Mouse (Mus musculus) small intestine, adult 2 months (tissue): ENCODE results near the gene Oas1a. TPM values are rescaled to one million over a fixed set of nuclear protein-coding genes. Genes with fewer than 3 reads are reported as not detected.
"Not testable (repeated sequence)": the region's sequence is repeated elsewhere in the genome, so short reads cannot be mapped to it uniquely, and the experiment has no call there.

Source experiments
- H3K27ac ChIP-seq: fragments of 200-500 bp; 2 replicates; pipeline ENCODE4 v1.5.1; 2012; ENCODE audit warnings: low read depth, low read length, control low read depth, inconsistent platforms; ENCODE audit not compliant: insufficient read depth
- H3K27me3 ChIP-seq: fragments of 200-500 bp; 2 replicates; pipeline ENCODE4 v1.6.1; 2012; ENCODE audit warnings: mild to moderate bottlenecking, moderate library complexity, low read length, inconsistent platforms; ENCODE audit not compliant: control insufficient read depth, insufficient read depth
- H3K36me3 ChIP-seq: fragments of 200-500 bp; 2 replicates; pipeline ENCODE4 v1.6.1; 2012; ENCODE audit warnings: mild to moderate bottlenecking, low read length, control low read depth, inconsistent platforms; ENCODE audit not compliant: control insufficient read depth, insufficient read depth
- H3K4me1 ChIP-seq: fragments of 200-500 bp; 2 replicates; pipeline ENCODE4 v1.6.1; 2012; ENCODE audit warnings: low read length, inconsistent platforms, mixed read lengths; ENCODE audit not compliant: control insufficient read depth, insufficient read depth, insufficient read length
- H3K4me3 ChIP-seq: fragments of 200-500 bp; 2 replicates; pipeline ENCODE4 v1.5.1; 2012; ENCODE audit warnings: low read depth, mild to moderate bottlenecking, control low read depth, inconsistent platforms, low read length, moderate library complexity
- CTCF ChIP-seq: fragments of 200-500 bp; IDR thresholded peaks from 2 replicates; pipeline ENCODE4 v1.5.1; 2012; ENCODE audit warnings: low read depth, mild to moderate bottlenecking, control low read depth, inconsistent platforms, low read length, moderate library complexity, mixed read lengths; ENCODE audit not compliant: insufficient replicate concordance, insufficient read length; ENCODE audit errors: extremely low read depth
- POLR2A ChIP-seq: fragments of 200-500 bp; IDR thresholded peaks from 2 replicates; pipeline ENCODE4 v1.6.1; 2012; ENCODE audit warnings: low read depth, mild to moderate bottlenecking, control low read depth, inconsistent platforms, low read length, moderate library complexity
- WGBS: fragments of 180-500 bp; shearing (Covaris S2); methylation state at CpG from one replicate; pipeline ENCODE4 v1.1.7; 2018; 5-methylcytosine and 5-hydroxymethylcytosine counted together
- polyA plus RNA-seq: library from polyadenylated mRNA; depleted of rRNA; stranded (reverse); fragments of >200 nt; gene quantifications from 2 replicates; pipeline ENCODE4 v1.2.3, GENCODE M21; 2012

Oas1a gene
- polyA plus RNA-seq, 1 experiment, result 55.5 TPM

DNA sequence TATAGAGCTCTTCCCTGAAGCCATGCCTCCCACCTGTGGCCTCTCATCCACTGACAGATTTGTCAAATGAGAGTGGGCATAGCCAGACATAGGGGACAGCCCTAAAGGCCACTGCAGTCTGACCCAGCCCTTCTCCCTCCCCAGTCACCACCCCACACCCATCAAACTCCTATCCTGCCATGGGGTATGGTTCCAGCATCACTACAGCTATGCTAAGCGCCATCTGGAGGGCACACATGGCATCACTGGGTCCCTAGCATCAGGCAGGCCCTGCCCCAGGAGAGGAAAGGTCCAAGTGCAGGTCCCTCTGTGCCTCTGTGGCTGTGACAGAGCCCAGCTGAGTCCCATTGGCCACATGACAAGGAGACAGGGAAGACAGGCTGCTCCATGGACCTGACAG, 19.7 kb upstream of the Oas1a start:
- Histone ChIP-seq H3K27ac (no peak overlapping the region), H3K36me3 (no peaks in the 10 kb centered on the region), H3K4me3 (no peak overlapping the region), H3K27me3 (no peaks in the 10 kb centered on the region), H3K4me1 (peaks cover 11% of the 10 kb centered on the region; the same call in 1 of the 2 replicates)
- WGBS, result 21% methylated on average over 1 of the region's 1 CpGs
- TF ChIP-seq CTCF, result peak; percentile 47; the same call in 1 of the 2 replicates
- TF ChIP-seq POLR2A, result no peak

GRCm38 (mm10) chr5:120926311-120926710, 19.0 kb upstream of the Oas1a start:
- not testable (repeated sequence) for H3K27ac ChIP-seq, H3K4me3 ChIP-seq, H3K36me3 ChIP-seq, H3K27me3 ChIP-seq
- 65% methylated on average over 2 of the region's 2 CpGs for WGBS
- peaks cover 11% of the 10 kb centered on the region; the same call in 1 of the 2 replicates for H3K4me1 ChIP-seq

- Histone ChIP-seq H3K27ac (peak overlapping the region; percentile 75), H3K4me1 (peaks cover 11% of the 10 kb centered on the region; the same call in 1 of the 2 replicates)
- H3K4me3 ChIP-seq, H3K27me3 ChIP-seq, H3K36me3 ChIP-seq: not testable (repeated sequence)
- 20% methylated on average over 4 of the region's 4 CpGs for WGBS
Observed at GRCm38 (mm10) chr5:120924520-120924919, 17.2 kb upstream of the Oas1a start.

DNA sequence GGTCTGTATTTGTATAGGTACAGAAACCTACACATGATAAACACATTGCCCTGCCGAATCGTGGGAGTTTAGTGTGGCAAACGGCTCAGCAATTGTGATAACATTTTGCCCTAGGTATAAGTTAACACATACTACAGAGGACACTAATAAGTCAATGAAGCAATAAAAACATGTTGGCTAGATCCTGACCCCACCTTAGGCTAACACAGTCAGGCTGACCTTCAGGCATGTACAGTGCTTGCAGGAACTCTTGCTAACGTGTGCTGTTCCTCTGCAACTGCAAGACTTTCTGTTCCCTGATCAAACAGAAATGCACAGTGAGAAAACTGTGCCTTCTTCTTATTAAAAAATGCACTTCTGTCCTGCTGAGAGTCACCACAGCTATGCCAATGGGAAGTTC, 16.6 kb upstream of the Oas1a start:
- Histone ChIP-seq H3K36me3 (no peaks in the 10 kb centered on the region), H3K4me1 (peaks cover 9% of the 10 kb centered on the region; the same call in 1 of the 2 replicates), H3K27me3 (no peaks in the 10 kb centered on the region), H3K27ac (peak overlapping the region; percentile 75), H3K4me3 (no peak overlapping the region)
- 21% methylated on average over 4 of the region's 4 CpGs for WGBS
- TF ChIP-seq POLR2A (no peak), CTCF (no peak)

- Histone ChIP-seq H3K36me3 (no peaks in the 10 kb centered on the region), H3K27ac (no peak overlapping the region), H3K27me3 (no peaks in the 10 kb centered on the region), H3K4me1 (peaks cover 9% of the 10 kb centered on the region; the same call in 1 of the 2 replicates), H3K4me3 (no peak overlapping the region)
- 82% methylated on average over 3 of the region's 3 CpGs for WGBS
- TF ChIP-seq POLR2A, result no peak
- no peak for TF ChIP-seq CTCF
Observed at GRCm38 (mm10) chr5:120920296-120920695, 13.0 kb upstream of the Oas1a start.

DNA sequence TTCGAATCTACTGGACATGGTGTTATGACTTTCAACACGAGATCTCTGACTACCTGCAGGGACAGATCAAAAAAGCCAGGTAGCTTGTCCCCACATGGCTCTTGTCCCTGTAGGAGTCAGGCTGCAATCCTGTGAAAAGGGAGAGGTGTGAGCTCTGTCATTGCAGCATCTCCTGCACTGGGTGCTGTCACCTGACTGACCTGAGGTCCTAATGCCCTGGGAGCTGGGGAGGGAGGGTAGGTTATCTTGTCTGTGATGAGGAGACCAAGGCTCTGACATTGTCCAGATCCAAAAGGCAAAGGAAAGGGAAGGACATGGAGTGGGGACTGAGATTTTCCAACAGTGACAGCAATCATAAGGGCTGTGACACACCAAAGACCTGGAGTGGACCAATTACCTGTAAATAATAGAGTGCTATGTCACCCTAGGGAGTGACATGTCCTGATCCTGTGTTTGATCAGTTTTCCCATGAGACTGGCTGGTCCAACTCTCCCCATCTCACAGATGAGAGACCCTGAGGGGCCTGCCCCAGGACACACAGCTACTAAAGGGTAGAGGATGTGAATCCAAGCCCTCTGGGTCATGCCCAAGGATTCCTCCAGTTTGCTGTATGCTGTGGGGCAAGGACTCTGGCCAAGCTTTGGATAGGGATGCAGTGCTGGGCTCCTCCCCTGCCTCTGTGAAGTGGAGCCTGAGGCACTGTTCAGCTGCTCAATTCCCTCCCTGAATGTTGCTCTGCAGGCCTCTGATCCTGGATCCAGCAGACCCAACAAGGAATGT, 12.0 kb upstream of the Oas1a start:
- not testable (repeated sequence) for H3K36me3 ChIP-seq, H3K27ac ChIP-seq, H3K4me3 ChIP-seq, H3K4me1 ChIP-seq, H3K27me3 ChIP-seq
- WGBS, result 68% methylated on average over 2 of the region's 2 CpGs

GRCm38 (mm10) chr5:120914204-120914603, 6.9 kb upstream of the Oas1a start, which contains the start of gene Oas1d:
Gene Oas1d, plus strand, starts transcription at chr5:120914536.
- not testable (repeated sequence) for H3K4me3 ChIP-seq, H3K27me3 ChIP-seq, H3K4me1 ChIP-seq, H3K36me3 ChIP-seq, H3K27ac ChIP-seq
- 42% methylated on average over 8 of the region's 8 CpGs for WGBS
